Mouse (Mus musculus) heart, adult 18-20 months (tissue): ENCODE measurements at regions not wholly inside any gene's neighbourhood (a gene's known extent, or its start where the extent isn't known, plus 50 kb on each side); places are given as distances from the start of the nearest gene placed in this dataset.
"Not testable (repeated sequence)": the region's sequence is repeated elsewhere in the genome, so short reads cannot be mapped to it uniquely, and the experiment has no call there.

ENCODE experiments used
- DNase-seq, 2 experiments: peaks; one replicate each; pipeline ENCODE4 v3.0.0; 2021 to 2022; ENCODE audit warnings: mixed read lengths in 1 of 2

- DNase-seq = no peak
Observed at GRCm38 (mm10) chr1:149129767-149130287, 831.3 kb downstream of the Pla2g4a start.

- no peak for DNase-seq
Observed at GRCm38 (mm10) chr1:149129138-149129537, 832.0 kb downstream of the Pla2g4a start.

- DNase-seq = no peak
Observed at GRCm38 (mm10) chr1:149127709-149128108, 833.4 kb downstream of the Pla2g4a start.

GRCm38 (mm10) chr1:149103396-149103795 is 857.7 kb downstream of the Pla2g4a start:
- no peak for DNase-seq

- no peak for DNase-seq
Observed at GRCm38 (mm10) chr1:149097426-149097825, 863.7 kb downstream of the Pla2g4a start.

GRCm38 (mm10) chr1:149074681-149075080 is 886.4 kb downstream of the Pla2g4a start:
- DNase-seq = no peak

- no peak for DNase-seq
Observed at GRCm38 (mm10) chr1:149069570-149069969, 891.5 kb downstream of the Pla2g4a start.

- DNase-seq = not testable (repeated sequence)
Observed at GRCm38 (mm10) chr1:149063011-149063410, 898.1 kb downstream of the Pla2g4a start.

- no peak for DNase-seq
Observed at GRCm38 (mm10) chr1:149038188-149038967, 922.7 kb downstream of the Pla2g4a start.

- no peak for DNase-seq
Observed at GRCm38 (mm10) chr1:149028316-149028715, 932.8 kb downstream of the Pla2g4a start.

- DNase-seq = no peak
Observed at GRCm38 (mm10) chr1:149021734-149022133, 939.4 kb downstream of the Pla2g4a start.

- DNase-seq = no peak
Observed at GRCm38 (mm10) chr1:149021273-149021672, 939.8 kb downstream of the Pla2g4a start.

- no peak for DNase-seq
Observed at GRCm38 (mm10) chr1:149014559-149014958, 946.5 kb downstream of the Pla2g4a start.

- no peak for DNase-seq
Observed at GRCm38 (mm10) chr1:149010767-149011166, 950.3 kb downstream of the Pla2g4a start.

- DNase-seq = no peak
Observed at GRCm38 (mm10) chr1:149000092-149000491, 961.0 kb downstream of the Pla2g4a start.

- DNase-seq = peak in 1 of 2 experiments; percentile 42
Observed at GRCm38 (mm10) chr1:148993586-148993985, 967.5 kb downstream of the Pla2g4a start.

- DNase-seq = no peak
Observed at GRCm38 (mm10) chr1:148977377-148977776, 983.7 kb downstream of the Pla2g4a start.

GRCm38 (mm10) chr1:148965358-148965757 is 995.7 kb downstream of the Pla2g4a start:
- DNase-seq = no peak

GRCm38 (mm10) chr1:148934366-148934765 is 1026.7 kb downstream of the Pla2g4a start:
- DNase-seq = no peak

- no peak for DNase-seq
Observed at GRCm38 (mm10) chr1:148924506-148924905, 1036.6 kb downstream of the Pla2g4a start.

- no peak for DNase-seq
Observed at GRCm38 (mm10) chr1:148917062-148917461, 1044.0 kb downstream of the Pla2g4a start.

- DNase-seq = no peak
Observed at GRCm38 (mm10) chr1:148912819-148913218, 1048.3 kb downstream of the Pla2g4a start.

GRCm38 (mm10) chr1:148904067-148904466 is 1057.0 kb downstream of the Pla2g4a start:
- DNase-seq = no peak

GRCm38 (mm10) chr1:148903093-148903492 is 1058.0 kb downstream of the Pla2g4a start:
- DNase-seq = peak in 1 of 2 experiments; percentile 14
